Mouse (Mus musculus) heart, adult 2 months (tissue): ENCODE results near the gene C1qa. TPM values are rescaled to one million over a fixed set of nuclear protein-coding genes. Genes with fewer than 3 reads are reported as not detected.

Source experiments
- DNase-seq, 2 experiments: peaks; one replicate each; pipeline ENCODE4 v3.0.0; 2021
- H3K27ac ChIP-seq: fragments of 200-600 bp; 2 replicates; pipeline ENCODE4 v1.8.1; 2022
- H3K27me3 ChIP-seq: fragments of 200-500 bp; 2 replicates; pipeline ENCODE4 v1.6.1; 2012; ENCODE audit warnings: mild to moderate bottlenecking, low read length, inconsistent platforms, mixed read lengths; ENCODE audit not compliant: control insufficient read depth, insufficient read depth
- H3K36me3 ChIP-seq: fragments of 200-500 bp; 2 replicates; pipeline ENCODE4 v1.6.1; 2012; ENCODE audit warnings: low read length, inconsistent platforms; ENCODE audit not compliant: control insufficient read depth, insufficient read depth
- H3K4me1 ChIP-seq: fragments of 200-500 bp; 2 replicates; pipeline ENCODE4 v1.6.1; 2011; ENCODE audit warnings: low read length; ENCODE audit not compliant: control insufficient read depth, insufficient read depth
- H3K4me3 ChIP-seq: fragments of 200-600 bp; 2 replicates; pipeline ENCODE4 v1.8.1; 2022
- H3K79me2 ChIP-seq: fragments of 200-500 bp; replicated peaks from 2 replicates; pipeline ENCODE4 v1.6.1; 2012; ENCODE audit warnings: mild to moderate bottlenecking, inconsistent platforms, low read length, moderate library complexity, mixed read lengths; ENCODE audit not compliant: control insufficient read depth, insufficient read depth
- H3K9ac ChIP-seq: fragments of 200-500 bp; 2 replicates; pipeline ENCODE4 v1.6.1; 2012; ENCODE audit warnings: low read depth, mild to moderate bottlenecking, control low read depth, inconsistent platforms, low read length, mixed read lengths
- CTCF ChIP-seq: fragments of 200-600 bp; IDR thresholded peaks from 2 replicates; pipeline ENCODE4 v1.8.1; 2022; ENCODE audit warnings: antibody characterized with exemption, mild to moderate bottlenecking, moderate library complexity
- EP300 ChIP-seq: fragments of 200-500 bp; IDR thresholded peaks from 2 replicates; pipeline ENCODE4 v1.6.1; 2011; ENCODE audit warnings: low read depth, low read length, control low read depth; ENCODE audit not compliant: insufficient read depth
- POLR2A ChIP-seq: fragments of 200-500 bp; IDR thresholded peaks from 2 replicates; pipeline ENCODE4 v1.6.1; 2011; ENCODE audit warnings: mild to moderate bottlenecking, low read depth, low read length, control low read depth; ENCODE audit not compliant: insufficient read depth
- WGBS: fragments of 180-500 bp; shearing (Covaris S2); methylation state at CpG from one replicate; pipeline ENCODE4 v1.1.7; 2018; 5-methylcytosine and 5-hydroxymethylcytosine counted together
- intact Hi-C: fragments of 180-260 bp; cut with DNase I; formaldehyde crosslinking; loops from one replicate; pipeline ENCODE4 v1.15.1; 2025
- polyA plus RNA-seq: library from polyadenylated mRNA; depleted of rRNA; stranded (reverse); fragments of >200 nt; gene quantifications from 2 replicates; pipeline ENCODE4 v1.2.3, GENCODE M21; 2012; rRNA removed
- total RNA-seq, 2 experiments: library from RNA; stranded (reverse); gene quantifications; 2 replicates each; pipeline ENCODE4 v1.2.3; 2021

The C1qa gene
- total and polyA plus RNA-seq, 3 experiments, result 49.3 to 51.0 (median 50.2) TPM

GRCm38 (mm10) chr4:136848565-136848964 lies 50.0 kb downstream of the C1qa start:
- no peak overlapping the region for H3K9ac ChIP-seq
- TF ChIP-seq POLR2A, result no peak
- TF ChIP-seq CTCF, result no peak
- TF ChIP-seq EP300, result no peak
- no peaks in the 10 kb centered on the region for H3K27me3 ChIP-seq
- 55% methylated on average over 4 of the region's 4 CpGs for WGBS
- intact Hi-C loops, result no loop called here
- H3K27ac ChIP-seq, result no peak overlapping the region
- no peaks in the 10 kb centered on the region for H3K36me3 ChIP-seq
- DNase-seq, result no peak
- no peaks in the 10 kb centered on the region for H3K4me1 ChIP-seq
- no peaks in the 10 kb centered on the region for H3K79me2 ChIP-seq
- no peak overlapping the region for H3K4me3 ChIP-seq

- Histone ChIP-seq H3K36me3 (no peaks in the 10 kb centered on the region), H3K4me3 (no peak overlapping the region), H3K27ac (no peak overlapping the region), H3K27me3 (no peaks in the 10 kb centered on the region), H3K79me2 (no peaks in the 10 kb centered on the region), H3K9ac (no peak overlapping the region), H3K4me1 (no peaks in the 10 kb centered on the region)
- TF ChIP-seq CTCF, result no peak
- TF ChIP-seq EP300, result no peak
- TF ChIP-seq POLR2A, result no peak
- intact Hi-C loops, result no loop called here
- WGBS, result 71% methylated on average over 6 of the region's 6 CpGs
- DNase-seq, result no peak
Measured at GRCm38 (mm10) chr4:136847166-136847565, 51.4 kb downstream of the C1qa start.

Other genes with a start within 250 kb of the C1qa start
- gene Ephb2, start 62.8 kb downstream of the C1qa start, total RNA-seq, result under 1 TPM; 0.73 to 0.77 TPM
- gene Ephb2, start 62.8 kb downstream of the C1qa start, polyA plus RNA-seq, result 0.96 and 1.2 TPM in 2 replicates
- gene C1qb, start 12.6 kb downstream of the C1qa start, total RNA-seq, result 10 to 100 TPM; 52.8 to 54.8 TPM
- gene C1qb, start 12.6 kb downstream of the C1qa start, polyA plus RNA-seq, result 70.8 and 74.0 TPM in 2 replicates
- 10 to 100 TPM; 39.6 to 41.5 TPM for gene C1qc, start 5.7 kb downstream of the C1qa start, total RNA-seq
- gene C1qc, start 5.7 kb downstream of the C1qa start, polyA plus RNA-seq, result 57.0 and 63.2 TPM in 2 replicates
- gene Epha8, start 58.0 kb upstream of the C1qa start, total RNA-seq, result not detected
- gene Epha8, start 58.0 kb upstream of the C1qa start, polyA plus RNA-seq, result 0.08 TPM in 1 of 2 replicates, not detected in the other
- 1 to 10 TPM; 7.3 to 8.0 TPM for gene Zbtb40, start 150.0 kb upstream of the C1qa start, total RNA-seq
- gene Zbtb40, start 150.0 kb upstream of the C1qa start, polyA plus RNA-seq, result 5.6 and 9.3 TPM in 2 replicates